Mouse (Mus musculus): ENCODE measurements around the gene Zfp976. TPM values are rescaled to one million over a fixed set of nuclear protein-coding genes. Genes with fewer than 3 reads are reported as not detected.
"Not testable (repeated sequence)": the region's sequence is repeated elsewhere in the genome, so short reads cannot be mapped to it uniquely, and the experiment has no call there.

The Zfp976 gene
- polyA plus RNA-seq, 1 experiment from 2014 or later, result 3.7 TPM

GRCm38 (mm10) chr7:42591311-42591710 lies 51.1 kb downstream of the Zfp976 start:
- H3K9ac ChIP-seq (replicated peaks; ENCODE audit: low read depth, low read length); H3K9me3 ChIP-seq (ENCODE audit: control insufficient read depth, low read length); H3K4me3 ChIP-seq (replicated peaks; ENCODE audit: low read length); H3K27me3 ChIP-seq (replicated peaks; ENCODE audit: control insufficient read depth, insufficient read depth, low read length); H3K4me2 ChIP-seq (ENCODE audit: low read length); H3K36me3 ChIP-seq (ENCODE audit: control insufficient read depth, insufficient read depth); H3K27ac ChIP-seq (ENCODE audit: low read length); H3K4me1 ChIP-seq (replicated peaks; ENCODE audit: control insufficient read depth, insufficient read depth, low read length); ATAC-seq: not testable (repeated sequence)

DNA sequence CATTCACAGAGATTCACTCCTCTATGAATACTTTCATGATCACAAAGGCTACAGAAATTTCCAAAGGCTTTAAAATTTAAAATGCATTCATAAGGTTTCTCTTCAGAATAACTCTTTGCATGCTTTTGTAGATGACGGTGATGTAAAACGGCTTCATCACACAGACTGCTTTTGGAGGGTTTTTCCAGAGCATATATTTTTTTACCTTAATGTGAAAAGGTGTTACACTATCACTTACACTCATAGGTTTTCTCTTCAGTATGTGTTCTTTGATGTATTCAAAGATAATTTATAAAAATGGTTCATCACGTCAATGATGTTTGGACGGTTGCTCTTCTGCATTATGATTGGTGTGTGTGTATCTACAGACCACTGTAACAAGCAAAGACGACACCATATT lies 63.9 kb downstream of the Zfp976 start, which contains the start of gene Gm21028:
Gm21028 (minus strand) TSS at position 101 of the 400 bp plus-strand sequence.
- WGBS, result 95% methylated on average over 5 of the region's 5 CpGs
- H3K9ac ChIP-seq (replicated peaks; ENCODE audit: low read depth, low read length), result no peak within 1 kb of the TSS

More for the DNA sequence above, 63.9 kb downstream of the Zfp976 start, which contains the start of gene Gm21028:
- no peak within 1 kb of the TSS for H3K27ac ChIP-seq (ENCODE audit: low read length)
- no peak within 1 kb of the TSS for H3K4me2 ChIP-seq (ENCODE audit: low read length)
- no peak for ATAC-seq
- H3K27me3 ChIP-seq (replicated peaks; ENCODE audit: control insufficient read depth, insufficient read depth, low read length), result no peaks in the 10 kb centered on the region
- H3K9me3 ChIP-seq (ENCODE audit: control insufficient read depth, low read length), result peaks cover 14% of the 10 kb centered on the region
- H3K4me1 ChIP-seq (replicated peaks; ENCODE audit: control insufficient read depth, insufficient read depth, low read length), result no peaks in the 10 kb centered on the region
- no peaks in the 10 kb centered on the region for H3K36me3 ChIP-seq (ENCODE audit: control insufficient read depth, insufficient read depth)
- H3K4me3 ChIP-seq (replicated peaks; ENCODE audit: low read length), result no peak within 1 kb of the TSS

Small RNA genes within 50 kb of the gene (microRNA-seq; reads per million reads assigned to microRNA genes)
- not detected for gene Gm24938

Other genes starting within 250 kb of the Zfp976 start
- gene 4933421I07Rik, start 194.5 kb downstream of the Zfp976 start, polyA plus RNA-seq (2015; fragmentation: Nextera tagmentation; extraction: Ambion mirVana), result not detected in 2 replicates
- gene Zfp141, start 136.8 kb downstream of the Zfp976 start, polyA plus RNA-seq (2015; fragmentation: Nextera tagmentation; extraction: Ambion mirVana), result 17.6 and 19.7 TPM in 2 replicates
- gene Gm21028, start 64.0 kb downstream of the Zfp976 start, polyA plus RNA-seq (2015; fragmentation: Nextera tagmentation; extraction: Ambion mirVana), result not detected in 2 replicates
- gene Zfp977, start 50.0 kb downstream of the Zfp976 start, polyA plus RNA-seq (2015; fragmentation: Nextera tagmentation; extraction: Ambion mirVana), result 0.91 and 1.4 TPM in 2 replicates
- 6.8 and 7.9 TPM in 2 replicates for gene Zfp975, start 50.2 kb upstream of the Zfp976 start, polyA plus RNA-seq (2015; fragmentation: Nextera tagmentation; extraction: Ambion mirVana)
- not detected in 2 replicates for gene Gm17067, start 84.4 kb upstream of the Zfp976 start, polyA plus RNA-seq (2015; fragmentation: Nextera tagmentation; extraction: Ambion mirVana)
- not detected in 2 replicates for gene Vmn2r62, start 150.9 kb upstream of the Zfp976 start, polyA plus RNA-seq (2015; fragmentation: Nextera tagmentation; extraction: Ambion mirVana)
- gene Gm2381, start 224.6 kb upstream of the Zfp976 start, polyA plus RNA-seq (2015; fragmentation: Nextera tagmentation; extraction: Ambion mirVana), result not detected in 2 replicates